Mouse (Mus musculus): Measurements from ENCODE around the gene Pdxdc1. TPM values are rescaled to one million over a fixed set of nuclear protein-coding genes. Genes with fewer than 3 reads are reported as not detected.

Pdxdc1 gene
- polyA plus RNA-seq, 1 experiment, result 156 TPM

- Histone ChIP-seq H3K36me3 (ENCODE audit: control insufficient read depth, insufficient read depth, low read length, poor library complexity, severe bottlenecking) (peaks cover 5% of the 10 kb centered on the region), H3K9me3 (replicated peaks; ENCODE audit: control insufficient read depth, insufficient read depth, low read length, poor library complexity, severe bottlenecking) (no peaks in the 10 kb centered on the region), H3K4me3 (ENCODE audit: low read depth, low read length) (no peak overlapping the region), H3K4me1 (ENCODE audit: control insufficient read depth, insufficient read depth, low read length) (no peaks in the 10 kb centered on the region), H3K27me3 (ENCODE audit: control insufficient read depth, insufficient read depth, low read length, poor library complexity, severe bottlenecking) (no peaks in the 10 kb centered on the region), H3K27ac (ENCODE audit: insufficient read depth, low read length) (no peak overlapping the region), H3K9ac (ENCODE audit: low read depth, poor library complexity, severe bottlenecking) (no peak overlapping the region)
- TF ChIP-seq EP300 (IDR thresholded peaks at IDR 0.05; ENCODE audit: insufficient read depth, low read depth, low read length) (no peak), POLR2A (IDR thresholded peaks at IDR 0.05; ENCODE audit: insufficient read depth, low read length) (no peak), CTCF (IDR thresholded peaks at IDR 0.05; ENCODE audit: low read depth, low read length) (no peak)
Measured at GRCm38 (mm10) chr16:13851446-13851845, 51.5 kb downstream of the Pdxdc1 start.

GRCm38 (mm10) chr16:13848310-13848709, 54.6 kb downstream of the Pdxdc1 start:
- Histone ChIP-seq H3K9me3 (replicated peaks; ENCODE audit: control insufficient read depth, insufficient read depth, low read length, poor library complexity, severe bottlenecking) (no peaks in the 10 kb centered on the region), H3K4me1 (ENCODE audit: control insufficient read depth, insufficient read depth, low read length) (no peaks in the 10 kb centered on the region), H3K27ac (ENCODE audit: insufficient read depth, low read length) (no peak overlapping the region), H3K36me3 (ENCODE audit: control insufficient read depth, insufficient read depth, low read length, poor library complexity, severe bottlenecking) (peaks cover 4% of the 10 kb centered on the region), H3K9ac (ENCODE audit: low read depth, poor library complexity, severe bottlenecking) (no peak overlapping the region), H3K4me3 (ENCODE audit: low read depth, low read length) (no peak overlapping the region), H3K27me3 (ENCODE audit: control insufficient read depth, insufficient read depth, low read length, poor library complexity, severe bottlenecking) (no peaks in the 10 kb centered on the region)
- TF ChIP-seq EP300 (IDR thresholded peaks at IDR 0.05; ENCODE audit: insufficient read depth, low read depth, low read length) (no peak), POLR2A (IDR thresholded peaks at IDR 0.05; ENCODE audit: insufficient read depth, low read length) (no peak), CTCF (IDR thresholded peaks at IDR 0.05; ENCODE audit: low read depth, low read length) (no peak)

- Histone ChIP-seq H3K4me1 (ENCODE audit: control insufficient read depth, insufficient read depth, low read length) (no peaks in the 10 kb centered on the region), H3K27ac (ENCODE audit: insufficient read depth, low read length) (no peak overlapping the region), H3K27me3 (ENCODE audit: control insufficient read depth, insufficient read depth, low read length, poor library complexity, severe bottlenecking) (no peaks in the 10 kb centered on the region), H3K4me3 (ENCODE audit: low read depth, low read length) (no peak overlapping the region), H3K9me3 (replicated peaks; ENCODE audit: control insufficient read depth, insufficient read depth, low read length, poor library complexity, severe bottlenecking) (no peaks in the 10 kb centered on the region), H3K36me3 (ENCODE audit: control insufficient read depth, insufficient read depth, low read length, poor library complexity, severe bottlenecking) (peaks cover 4% of the 10 kb centered on the region), H3K9ac (ENCODE audit: low read depth, poor library complexity, severe bottlenecking) (no peak overlapping the region)
- TF ChIP-seq POLR2A (IDR thresholded peaks at IDR 0.05; ENCODE audit: insufficient read depth, low read length) (no peak), EP300 (IDR thresholded peaks at IDR 0.05; ENCODE audit: insufficient read depth, low read depth, low read length) (no peak), CTCF (IDR thresholded peaks at IDR 0.05; ENCODE audit: low read depth, low read length) (no peak)
Measured at GRCm38 (mm10) chr16:13846675-13847074, 56.3 kb downstream of the Pdxdc1 start.

GRCm38 (mm10) chr16:13845031-13845430, 57.9 kb downstream of the Pdxdc1 start:
- peaks cover 14% of the 10 kb centered on the region for H3K36me3 ChIP-seq (ENCODE audit: control insufficient read depth, insufficient read depth, low read length, poor library complexity, severe bottlenecking)

GRCm38 (mm10) chr16:13840956-13841355, 62.0 kb downstream of the Pdxdc1 start:
- Histone ChIP-seq H3K27me3 (ENCODE audit: control insufficient read depth, insufficient read depth, low read length, poor library complexity, severe bottlenecking) (no peaks in the 10 kb centered on the region), H3K9me3 (replicated peaks; ENCODE audit: control insufficient read depth, insufficient read depth, low read length, poor library complexity, severe bottlenecking) (no peaks in the 10 kb centered on the region), H3K4me1 (ENCODE audit: control insufficient read depth, insufficient read depth, low read length) (no peaks in the 10 kb centered on the region), H3K27ac (ENCODE audit: insufficient read depth, low read length) (no peak overlapping the region), H3K36me3 (ENCODE audit: control insufficient read depth, insufficient read depth, low read length, poor library complexity, severe bottlenecking) (peaks cover 37% of the 10 kb centered on the region), H3K9ac (ENCODE audit: low read depth, poor library complexity, severe bottlenecking) (no peak overlapping the region), H3K4me3 (ENCODE audit: low read depth, low read length) (no peak overlapping the region)
- no peak for TF ChIP-seq POLR2A (IDR thresholded peaks at IDR 0.05; ENCODE audit: insufficient read depth, low read length)

More at GRCm38 (mm10) chr16:13845031-13845430, 57.9 kb downstream of the Pdxdc1 start:
- no peaks in the 10 kb centered on the region for H3K9me3 ChIP-seq (replicated peaks; ENCODE audit: control insufficient read depth, insufficient read depth, low read length, poor library complexity, severe bottlenecking)
- no peak for TF ChIP-seq EP300 (IDR thresholded peaks at IDR 0.05; ENCODE audit: insufficient read depth, low read depth, low read length)
- TF ChIP-seq POLR2A (IDR thresholded peaks at IDR 0.05; ENCODE audit: insufficient read depth, low read length), result no peak
- no peak for TF ChIP-seq CTCF (IDR thresholded peaks at IDR 0.05; ENCODE audit: low read depth, low read length)
- H3K27me3 ChIP-seq (ENCODE audit: control insufficient read depth, insufficient read depth, low read length, poor library complexity, severe bottlenecking), result no peaks in the 10 kb centered on the region
- H3K9ac ChIP-seq (ENCODE audit: low read depth, poor library complexity, severe bottlenecking), result no peak overlapping the region
- no peak overlapping the region for H3K4me3 ChIP-seq (ENCODE audit: low read depth, low read length)
- H3K4me1 ChIP-seq (ENCODE audit: control insufficient read depth, insufficient read depth, low read length), result no peaks in the 10 kb centered on the region
- no peak overlapping the region for H3K27ac ChIP-seq (ENCODE audit: insufficient read depth, low read length)

- Histone ChIP-seq H3K27me3 (ENCODE audit: control insufficient read depth, insufficient read depth, low read length, poor library complexity, severe bottlenecking) (no peaks in the 10 kb centered on the region), H3K4me3 (ENCODE audit: low read depth, low read length) (no peak overlapping the region), H3K4me1 (ENCODE audit: control insufficient read depth, insufficient read depth, low read length) (no peaks in the 10 kb centered on the region), H3K9ac (ENCODE audit: low read depth, poor library complexity, severe bottlenecking) (no peak overlapping the region), H3K27ac (ENCODE audit: insufficient read depth, low read length) (no peak overlapping the region), H3K36me3 (ENCODE audit: control insufficient read depth, insufficient read depth, low read length, poor library complexity, severe bottlenecking) (peaks cover 35% of the 10 kb centered on the region), H3K9me3 (replicated peaks; ENCODE audit: control insufficient read depth, insufficient read depth, low read length, poor library complexity, severe bottlenecking) (no peaks in the 10 kb centered on the region)
- TF ChIP-seq CTCF (IDR thresholded peaks at IDR 0.05; ENCODE audit: low read depth, low read length) (no peak), EP300 (IDR thresholded peaks at IDR 0.05; ENCODE audit: insufficient read depth, low read depth, low read length) (no peak), POLR2A (IDR thresholded peaks at IDR 0.05; ENCODE audit: insufficient read depth, low read length) (no peak)
Measured at GRCm38 (mm10) chr16:13840056-13840455, 62.9 kb downstream of the Pdxdc1 start.

Data from ES-Bruce4 (cell line).